Mouse (Mus musculus): ENCODE data around the gene Utp14a. TPM values are rescaled to one million over a fixed set of nuclear protein-coding genes. Genes with fewer than 3 reads are reported as not detected.

Utp14a gene
- polyA plus RNA-seq, 1 experiment = 3.7 TPM

GRCm38 (mm10) chrX:48284386-48285005 lies 27.8 kb downstream of the Utp14a start:
- DNase-seq = peak; percentile 69
- Histone ChIP-seq H3K36me3 (ENCODE audit: control insufficient read depth, insufficient read depth, low read length) (no peaks in the 10 kb centered on the region), H3K27me3 (ENCODE audit: control insufficient read depth, insufficient read depth, low read length) (no peaks in the 10 kb centered on the region), H3K27ac (ENCODE audit: control insufficient read depth, insufficient read depth, low read length) (peak overlapping the region; percentile 70), H3K4me1 (replicated peaks; ENCODE audit: control insufficient read depth, insufficient read depth, low read length) (peaks cover 6% of the 10 kb centered on the region), H3K4me3 (ENCODE audit: control insufficient read depth, insufficient read depth, low read length) (peak overlapping the region; percentile 73)
- under 1% methylated on average over 25 of the region's 37 CpGs for WGBS
- TF ChIP-seq CTCF (IDR thresholded peaks at IDR 0.05; ENCODE audit: borderline replicate concordance, control insufficient read depth, extremely low read depth, insufficient read depth, low read length, poor library complexity) (no peak), POLR2A (IDR thresholded peaks at IDR 0.05; ENCODE audit: control insufficient read depth, extremely low read depth, insufficient read depth, low read length, poor library complexity) (no peak)

DNA sequence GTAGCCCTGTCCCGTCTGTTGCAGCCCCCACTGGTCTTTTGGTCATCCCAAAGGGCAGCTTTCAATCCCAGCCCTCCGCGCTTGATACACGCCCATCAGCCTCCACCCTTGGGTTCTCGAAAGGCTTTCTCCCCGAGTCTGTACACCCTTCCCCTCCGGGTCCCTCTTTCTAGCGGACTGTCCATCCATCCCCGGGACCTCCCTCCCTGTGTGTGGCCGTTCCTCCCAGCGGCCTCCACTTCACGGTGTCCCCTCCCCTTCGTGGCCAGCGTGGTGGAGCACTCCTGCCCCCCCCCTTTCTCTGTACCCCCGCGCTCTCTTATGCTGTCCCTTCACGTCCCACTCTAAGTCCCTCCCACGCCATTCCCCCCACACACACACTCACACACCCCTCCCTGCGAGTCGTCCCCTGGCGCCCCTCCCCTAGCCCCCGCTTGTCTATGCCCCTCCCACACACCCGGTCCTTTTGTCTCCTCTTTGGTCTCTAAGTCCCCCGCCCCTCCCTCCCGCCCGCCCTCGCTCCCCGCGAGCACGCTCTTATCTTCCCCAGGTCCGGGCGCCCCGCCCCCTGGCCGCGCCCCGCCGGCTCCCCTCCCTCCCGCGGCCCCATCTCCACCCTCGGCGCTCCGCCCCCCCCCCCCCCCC lies 28.5 kb downstream of the Utp14a start:
- H3K4me1 ChIP-seq (replicated peaks; ENCODE audit: control insufficient read depth, insufficient read depth, low read length) = peaks cover 6% of the 10 kb centered on the region
- H3K27ac ChIP-seq (ENCODE audit: control insufficient read depth, insufficient read depth, low read length) = peak overlapping the region; percentile 56
- H3K27me3 ChIP-seq (ENCODE audit: control insufficient read depth, insufficient read depth, low read length) = no peaks in the 10 kb centered on the region
- TF ChIP-seq POLR2A (IDR thresholded peaks at IDR 0.05; ENCODE audit: control insufficient read depth, extremely low read depth, insufficient read depth, low read length, poor library complexity) (no peak), CTCF (IDR thresholded peaks at IDR 0.05; ENCODE audit: borderline replicate concordance, control insufficient read depth, extremely low read depth, insufficient read depth, low read length, poor library complexity) (no peak)
- no peaks in the 10 kb centered on the region for H3K36me3 ChIP-seq (ENCODE audit: control insufficient read depth, insufficient read depth, low read length)
- DNase-seq = peak; percentile 70
- peak overlapping the region; percentile 66 for H3K4me3 ChIP-seq (ENCODE audit: control insufficient read depth, insufficient read depth, low read length)
- WGBS = 0% methylated on average over 23 of the region's 42 CpGs

GRCm38 (mm10) chrX:48285651-48286021 lies 29.0 kb downstream of the Utp14a start:
- TF ChIP-seq POLR2A (IDR thresholded peaks at IDR 0.05; ENCODE audit: control insufficient read depth, extremely low read depth, insufficient read depth, low read length, poor library complexity) (no peak), CTCF (IDR thresholded peaks at IDR 0.05; ENCODE audit: borderline replicate concordance, control insufficient read depth, extremely low read depth, insufficient read depth, low read length, poor library complexity) (no peak)
- H3K4me3 ChIP-seq (ENCODE audit: control insufficient read depth, insufficient read depth, low read length) = peak overlapping the region; percentile 57
- H3K4me1 ChIP-seq (replicated peaks; ENCODE audit: control insufficient read depth, insufficient read depth, low read length) = peaks cover 6% of the 10 kb centered on the region
- H3K27me3 ChIP-seq (ENCODE audit: control insufficient read depth, insufficient read depth, low read length) = no peaks in the 10 kb centered on the region
- H3K36me3 ChIP-seq (ENCODE audit: control insufficient read depth, insufficient read depth, low read length) = no peaks in the 10 kb centered on the region
- DNase-seq = peak; percentile 40
- no peak overlapping the region for H3K27ac ChIP-seq (ENCODE audit: control insufficient read depth, insufficient read depth, low read length)
- 14% methylated on average over 27 of the region's 34 CpGs for WGBS

GRCm38 (mm10) chrX:48286488-48286887 lies 29.8 kb downstream of the Utp14a start:
- no peaks in the 10 kb centered on the region for H3K27me3 ChIP-seq (ENCODE audit: control insufficient read depth, insufficient read depth, low read length)
- H3K4me1 ChIP-seq (replicated peaks; ENCODE audit: control insufficient read depth, insufficient read depth, low read length) = peaks cover 6% of the 10 kb centered on the region
- 94% methylated on average over 6 of the region's 6 CpGs for WGBS
- DNase-seq = no peak
- H3K27ac ChIP-seq (ENCODE audit: control insufficient read depth, insufficient read depth, low read length) = no peak overlapping the region
- TF ChIP-seq POLR2A (IDR thresholded peaks at IDR 0.05; ENCODE audit: control insufficient read depth, extremely low read depth, insufficient read depth, low read length, poor library complexity) (no peak), CTCF (IDR thresholded peaks at IDR 0.05; ENCODE audit: borderline replicate concordance, control insufficient read depth, extremely low read depth, insufficient read depth, low read length, poor library complexity) (no peak)
- no peaks in the 10 kb centered on the region for H3K36me3 ChIP-seq (ENCODE audit: control insufficient read depth, insufficient read depth, low read length)
- H3K4me3 ChIP-seq (ENCODE audit: control insufficient read depth, insufficient read depth, low read length) = no peak overlapping the region

GRCm38 (mm10) chrX:48288008-48288407 lies 31.3 kb downstream of the Utp14a start:
- 99% methylated on average over 4 of the region's 4 CpGs for WGBS
- Histone ChIP-seq H3K36me3 (ENCODE audit: control insufficient read depth, insufficient read depth, low read length) (no peaks in the 10 kb centered on the region), H3K4me3 (ENCODE audit: control insufficient read depth, insufficient read depth, low read length) (no peak overlapping the region), H3K27me3 (ENCODE audit: control insufficient read depth, insufficient read depth, low read length) (no peaks in the 10 kb centered on the region), H3K27ac (ENCODE audit: control insufficient read depth, insufficient read depth, low read length) (no peak overlapping the region), H3K4me1 (replicated peaks; ENCODE audit: control insufficient read depth, insufficient read depth, low read length) (peaks cover 6% of the 10 kb centered on the region)
- no peak for DNase-seq
- TF ChIP-seq POLR2A (IDR thresholded peaks at IDR 0.05; ENCODE audit: control insufficient read depth, extremely low read depth, insufficient read depth, low read length, poor library complexity) (no peak), CTCF (IDR thresholded peaks at IDR 0.05; ENCODE audit: borderline replicate concordance, control insufficient read depth, extremely low read depth, insufficient read depth, low read length, poor library complexity) (no peak)

DNA sequence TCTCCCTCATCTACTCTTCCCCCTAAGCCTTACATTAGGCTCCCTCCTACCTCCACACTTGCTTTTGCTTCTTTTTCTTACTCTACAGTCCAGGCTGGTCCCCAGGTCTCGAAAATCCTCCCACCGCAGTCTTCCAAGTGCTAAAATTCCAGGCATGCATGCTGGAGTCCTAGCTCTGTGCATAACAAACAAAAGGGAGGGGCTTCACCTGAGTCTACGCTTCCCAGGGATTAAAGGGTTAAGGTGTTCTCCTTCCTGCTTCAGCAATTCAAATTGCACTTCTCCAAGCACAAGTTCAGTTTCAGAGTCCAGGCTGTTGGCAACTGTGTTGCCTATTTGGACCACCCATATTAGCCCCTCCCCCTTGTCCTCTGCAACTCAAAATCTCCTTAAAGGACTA lies 34.8 kb downstream of the Utp14a start:
- H3K36me3 ChIP-seq (ENCODE audit: control insufficient read depth, insufficient read depth, low read length) = no peaks in the 10 kb centered on the region
- no peak overlapping the region for H3K27ac ChIP-seq (ENCODE audit: control insufficient read depth, insufficient read depth, low read length)
- no peak for TF ChIP-seq POLR2A (IDR thresholded peaks at IDR 0.05; ENCODE audit: control insufficient read depth, extremely low read depth, insufficient read depth, low read length, poor library complexity)
- TF ChIP-seq CTCF (IDR thresholded peaks at IDR 0.05; ENCODE audit: borderline replicate concordance, control insufficient read depth, extremely low read depth, insufficient read depth, low read length, poor library complexity) = no peak
- H3K4me1 ChIP-seq (replicated peaks; ENCODE audit: control insufficient read depth, insufficient read depth, low read length) = no peaks in the 10 kb centered on the region
- WGBS = 93% methylated on average over 3 of the region's 3 CpGs
- no peak overlapping the region for H3K4me3 ChIP-seq (ENCODE audit: control insufficient read depth, insufficient read depth, low read length)
- DNase-seq = no peak
- H3K27me3 ChIP-seq (ENCODE audit: control insufficient read depth, insufficient read depth, low read length) = no peaks in the 10 kb centered on the region

Data from thymus, adult 2 months (tissue).